Mouse (Mus musculus) gastrocnemius, postnatal 4 days (tissue): ENCODE results near the gene 1810055G02Rik. TPM values are rescaled to one million over a fixed set of nuclear protein-coding genes. Genes with fewer than 3 reads are reported as not detected.

ENCODE experiments used
- DNase-seq, 2 experiments: peaks; one replicate each; pipeline ENCODE4 v3.0.0; 2021 to 2022; ENCODE audit warnings: low spot score in 2 of 2, mixed read lengths in 2 of 2
- total RNA-seq, 2 experiments: library from RNA; stranded (reverse); gene quantifications; 2 replicates each; pipeline ENCODE4 v1.2.3; 2021

Gene 1810055G02Rik
- total RNA-seq, 2 experiments from 2014 or later = 29.8 to 29.9 TPM

GRCm38 (mm10) chr19:3739650-3740049, 31.6 kb downstream of the 1810055G02Rik start:
- no peak for DNase-seq

DNA sequence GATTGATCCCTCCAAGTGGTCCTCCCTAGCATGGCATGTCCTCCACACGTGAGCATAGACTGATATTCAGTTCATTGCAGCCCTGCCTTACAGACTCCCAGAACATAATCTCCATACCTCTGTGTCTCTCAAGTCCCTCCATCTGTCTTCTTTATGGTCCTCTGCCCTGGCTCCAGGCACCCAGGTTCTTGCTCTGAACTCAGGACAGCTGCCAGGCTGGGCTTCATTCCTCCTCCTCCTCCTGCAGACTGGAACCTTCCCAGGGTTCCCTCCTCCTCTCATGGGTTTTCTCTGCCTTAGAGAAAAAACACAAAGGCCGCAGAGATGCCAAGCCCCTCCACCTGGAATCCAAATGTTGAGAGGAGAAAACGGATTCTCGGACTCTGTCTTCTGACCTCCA, 34.6 kb downstream of the 1810055G02Rik start:
- DNase-seq = no peak

GRCm38 (mm10) chr19:3743362-3743761, 35.3 kb downstream of the 1810055G02Rik start:
- no peak for DNase-seq

GRCm38 (mm10) chr19:3743851-3744512, 35.9 kb downstream of the 1810055G02Rik start:
- peak in 1 of 2 experiments; percentile 45 for DNase-seq

DNA sequence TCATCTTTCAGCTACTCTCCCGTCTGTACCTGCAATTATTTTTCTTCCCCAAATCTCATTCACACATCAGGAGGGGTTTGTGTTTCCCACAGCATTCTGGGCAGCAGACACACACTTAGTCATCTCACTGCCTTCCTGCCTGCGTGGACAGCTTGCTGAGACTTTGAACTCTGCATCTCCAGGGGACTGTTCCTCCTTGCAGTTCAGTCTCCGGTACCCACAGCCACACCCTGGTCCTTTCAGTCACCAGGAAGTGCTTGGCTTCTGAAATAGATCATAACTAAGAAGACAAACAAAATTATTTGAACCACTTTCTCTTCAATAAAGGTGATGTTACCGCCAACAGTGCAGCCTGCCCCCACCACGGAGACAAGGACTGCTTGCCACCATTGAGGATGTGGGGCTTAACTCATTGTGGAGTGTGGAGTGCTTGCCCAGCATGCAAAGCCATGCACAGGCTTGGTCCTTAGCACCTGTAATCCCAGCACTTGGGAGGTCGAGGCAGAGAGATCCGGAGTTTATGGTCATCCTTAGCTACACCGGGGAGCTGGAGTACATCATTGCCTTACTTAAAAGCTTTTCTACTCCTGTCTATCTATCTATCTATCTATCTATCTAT, 44.6 kb downstream of the 1810055G02Rik start:
- no peak for DNase-seq

DNA sequence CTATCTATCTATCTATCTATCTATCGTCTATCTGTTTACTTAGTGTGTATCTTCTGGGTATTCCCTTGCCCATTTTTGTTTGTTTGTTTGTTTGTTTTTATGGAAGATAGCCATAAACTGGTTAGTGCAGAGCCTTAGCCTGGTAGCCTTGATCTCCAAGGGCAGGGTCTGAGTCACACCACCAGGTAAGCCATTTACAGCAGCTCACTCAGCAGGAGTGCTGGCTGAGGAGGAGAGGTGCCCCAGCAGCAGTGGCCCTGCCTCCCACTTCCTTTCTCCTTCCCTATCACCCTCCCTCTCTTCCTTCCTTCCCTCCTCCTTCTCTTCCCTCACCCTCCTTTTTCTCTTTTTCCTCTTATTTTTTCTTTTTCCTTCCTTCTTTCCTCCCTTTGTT, 45.1 kb downstream of the 1810055G02Rik start:
- DNase-seq = no peak

DNA sequence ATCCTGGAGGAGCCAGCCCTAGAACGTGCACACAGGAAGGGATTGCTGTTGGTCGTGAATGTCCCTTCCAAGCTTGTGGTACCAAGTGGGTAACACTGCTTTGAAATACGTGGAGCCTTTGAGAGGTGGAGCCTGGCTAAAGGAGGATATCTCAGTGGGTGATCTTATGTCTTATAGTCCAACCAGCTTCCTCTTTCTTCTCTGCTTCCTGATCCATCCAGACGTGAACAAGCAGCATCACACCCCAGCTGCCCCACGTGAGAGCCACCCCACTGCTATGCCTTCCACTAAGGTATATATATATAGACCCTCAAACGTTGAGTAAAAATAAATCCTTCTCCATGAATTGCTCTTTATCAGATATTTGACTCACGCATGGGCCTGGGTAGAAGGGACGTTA, 45.6 kb downstream of the 1810055G02Rik start:
- DNase-seq = no peak

- no peak for DNase-seq
These were observed 49.8 kb downstream of the 1810055G02Rik start for GRCm38 (mm10) chr19:3757861-3758260.

- no peak for DNase-seq
These were observed 57.2 kb downstream of the 1810055G02Rik start for GRCm38 (mm10) chr19:3765221-3765820.

GRCm38 (mm10) chr19:3766378-3766777, 58.3 kb downstream of the 1810055G02Rik start:
- no peak for DNase-seq

- DNase-seq = no peak
These were observed 59.2 kb downstream of the 1810055G02Rik start, which contains the start of gene Kmt5b for GRCm38 (mm10) chr19:3767276-3767780. Kmt5b (plus strand) TSS chr19:3767421.

Other genes with a start within 250 kb of the 1810055G02Rik start
- gene Ppp6r3, start 132.5 kb upstream of the 1810055G02Rik start, total RNA-seq = 10 to 100 TPM; 79.3 to 94.5 TPM
- 10 to 100 TPM; 51.4 to 55.9 TPM for gene Lrp5, start 21.7 kb upstream of the 1810055G02Rik start, total RNA-seq
- gene Kmt5b, start 59.1 kb downstream of the 1810055G02Rik start, total RNA-seq = 10 to 100 TPM; 34.5 to 37.1 TPM
- 10 to 100 TPM; 13.6 to 14.9 TPM for gene Chka, start 143.5 kb downstream of the 1810055G02Rik start, total RNA-seq
- gene Tcirg1, start 198.8 kb downstream of the 1810055G02Rik start, total RNA-seq = 10 to 100 TPM; 25.9 to 34.5 TPM
- 100 to 1,000 TPM; 182 to 186 TPM for gene Ndufs8, start 204.5 kb downstream of the 1810055G02Rik start, total RNA-seq
- gene Aldh3b1, start 221.5 kb downstream of the 1810055G02Rik start, total RNA-seq = 1 to 10 TPM; 6.7 to 7.1 TPM
- gene Unc93b1, start 226.9 kb downstream of the 1810055G02Rik start, total RNA-seq = 10 to 100 TPM; 25.8 to 26.8 TPM